Mouse (Mus musculus) limb, embryonic 14.5 days (tissue): ENCODE data around the gene Olfr1135. TPM values are rescaled to one million over a fixed set of nuclear protein-coding genes. Genes with fewer than 3 reads are reported as not detected.

ENCODE experiments used
- ATAC-seq: fragments of 200-750 bp; cut with Nextera tagmentation; 2 replicates; pipeline ENCODE4 v1.8.0; 2017; ENCODE audit warnings: low read depth, moderate number of reproducible peaks, moderate TSS enrichment; ENCODE audit not compliant: low FRiP score
- DNase-seq: peaks from one replicate; pipeline ENCODE4 v3.0.0-alpha.2; 2015; ENCODE audit warnings: low spot score
- H3K27ac ChIP-seq: fragments of 300-500 bp; sonication (generic); replicated peaks from 2 replicates; pipeline ENCODE4 v1.5.1; 2014; ENCODE audit warnings: low read depth, mild to moderate bottlenecking, low read length, moderate library complexity, mixed read lengths
- H3K27me3 ChIP-seq: fragments of 300-500 bp; sonication (generic); 2 replicates; pipeline ENCODE4 v1.6.1; 2014; ENCODE audit warnings: low read length, mixed read lengths; ENCODE audit not compliant: control insufficient read depth, insufficient read depth
- H3K36me3 ChIP-seq: fragments of 300-500 bp; sonication (generic); 2 replicates; pipeline ENCODE4 v1.6.1; 2014; ENCODE audit warnings: mild to moderate bottlenecking, low read length, moderate library complexity, mixed read lengths; ENCODE audit not compliant: control insufficient read depth, insufficient read depth
- H3K4me1 ChIP-seq: fragments of 300-500 bp; sonication (generic); 2 replicates; pipeline ENCODE4 v1.6.1; 2014; ENCODE audit warnings: antibody characterized with exemption, low read length, mixed read lengths; ENCODE audit not compliant: control insufficient read depth, insufficient read depth
- H3K4me2 ChIP-seq: fragments of 300-500 bp; sonication (generic); replicated peaks from 2 replicates; pipeline ENCODE4 v1.6.1; 2014; ENCODE audit warnings: low read depth, mild to moderate bottlenecking, low read length, moderate library complexity; ENCODE audit not compliant: severe bottlenecking
- H3K4me3 ChIP-seq: fragments of 300-500 bp; sonication (generic); replicated peaks from 2 replicates; pipeline ENCODE4 v1.5.1; 2014; ENCODE audit warnings: low read length
- H3K9ac ChIP-seq: fragments of 300-500 bp; sonication (generic); 2 replicates; pipeline ENCODE4 v1.6.1; 2014; ENCODE audit warnings: mild to moderate bottlenecking, low read depth, low read length, moderate library complexity; ENCODE audit not compliant: severe bottlenecking
- H3K9me3 ChIP-seq: fragments of 300-500 bp; sonication (generic); 2 replicates; pipeline ENCODE4 v1.6.1; 2016; ENCODE audit warnings: low read length; ENCODE audit not compliant: control insufficient read depth
- POLR2A ChIP-seq: fragments of 200-500 bp; IDR thresholded peaks from 2 replicates; pipeline ENCODE4 v1.8.0; 2012; ENCODE audit warnings: inconsistent platforms, mild to moderate bottlenecking, moderate library complexity, borderline replicate concordance; ENCODE audit not compliant: insufficient read depth, insufficient read length; ENCODE audit errors: extremely low read depth
- WGBS: fragments of 180-500 bp; shearing (Covaris S2); extraction: QIAGEN DNeasy Blood & Tissue Kit; methylation state at CpG from one replicate; pipeline ENCODE4 v1.1.7; 2014; 5-methylcytosine and 5-hydroxymethylcytosine counted together
- polyA plus RNA-seq, 2 experiments: library from polyadenylated mRNA; depleted of rRNA in 1 of 2; stranded (reverse) in 1 of 2; unstranded in 1 of 2; fragments of >200 nt; fragmentation: Nextera tagmentation in 1 of 2; extraction: Ambion mirVana in 1 of 2; gene quantifications; 2 replicates each; pipeline versions ENCODE4 v1.2.1 to v1.2.3; 2012 to 2014

Gene Olfr1135
- polyA plus RNA-seq (2012; rRNA removed) (not detected in 2 replicates), polyA plus RNA-seq (2014; fragmentation: Nextera tagmentation; extraction: Ambion mirVana) (not detected in 2 replicates)

GRCm38 (mm10) chr2:87673564-87673963 is at the start of gene Olfr1135:
Olfr1135 (minus strand) TSS chr2:87673664.
- Histone ChIP-seq H3K27ac (no peak within 1 kb of the TSS), H3K4me2 (no peak within 1 kb of the TSS), H3K36me3 (no peaks in the 10 kb centered on the region), H3K27me3 (no peaks in the 10 kb centered on the region), H3K9ac (no peak within 1 kb of the TSS), H3K9me3 (no peaks in the 10 kb centered on the region), H3K4me3 (no peak within 1 kb of the TSS), H3K4me1 (no peaks in the 10 kb centered on the region)
- 12% methylated on average over 1 of the region's 1 CpGs for WGBS
- no peak for TF ChIP-seq POLR2A
- no peak for ATAC-seq
- no peak for DNase-seq

- ATAC-seq (no peak), DNase-seq (no peak)
- H3K9ac ChIP-seq: no peak within 1 kb of the TSS
- H3K4me2 ChIP-seq: no peak within 1 kb of the TSS
- no peaks in the 10 kb centered on the region for H3K4me1 ChIP-seq
- H3K27ac ChIP-seq: no peak within 1 kb of the TSS
- H3K4me3 ChIP-seq: no peak within 1 kb of the TSS
- no peaks in the 10 kb centered on the region for H3K36me3 ChIP-seq
- H3K9me3 ChIP-seq: no peaks in the 10 kb centered on the region
- TF ChIP-seq POLR2A: no peak
- no peaks in the 10 kb centered on the region for H3K27me3 ChIP-seq
These were observed 39.6 kb upstream of the Olfr1135 start, which contains the start of gene Olfr1137 for GRCm38 (mm10) chr2:87713079-87713478. Olfr1137 (minus strand) TSS chr2:87713179.

- TF ChIP-seq POLR2A: no peak
- Histone ChIP-seq H3K36me3 (no peaks in the 10 kb centered on the region), H3K27ac (no peak within 1 kb of the TSS), H3K4me3 (no peak within 1 kb of the TSS), H3K9ac (no peak within 1 kb of the TSS), H3K4me2 (no peak within 1 kb of the TSS), H3K27me3 (no peaks in the 10 kb centered on the region), H3K9me3 (no peaks in the 10 kb centered on the region), H3K4me1 (no peaks in the 10 kb centered on the region)
- ATAC-seq (no peak), DNase-seq (no peak)
These were observed 20.4 kb upstream of the Olfr1135 start, which contains the start of gene Olfr1136 for GRCm38 (mm10) chr2:87693847-87694246. Olfr1136 (minus strand) TSS chr2:87693947.

- Histone ChIP-seq H3K4me3 (no peak within 1 kb of the TSS), H3K36me3 (no peaks in the 10 kb centered on the region), H3K4me2 (no peak within 1 kb of the TSS), H3K4me1 (no peaks in the 10 kb centered on the region), H3K9ac (no peak within 1 kb of the TSS), H3K27ac (no peak within 1 kb of the TSS), H3K27me3 (no peaks in the 10 kb centered on the region), H3K9me3 (no peaks in the 10 kb centered on the region)
- ATAC-seq (no peak), DNase-seq (no peak)
- no peak for TF ChIP-seq POLR2A
- WGBS: 77% methylated on average over 2 of the region's 2 CpGs
These were observed 15.1 kb downstream of the Olfr1135 start, which contains the start of gene Olfr1134 for GRCm38 (mm10) chr2:87658360-87658759. Olfr1134 (minus strand) TSS chr2:87658460.

GRCm38 (mm10) chr2:87647274-87647673 is 26.2 kb downstream of the Olfr1135 start, which contains the start of gene Olfr1133:
Olfr1133 (minus strand) TSS chr2:87647374.
- H3K27me3 ChIP-seq: no peaks in the 10 kb centered on the region

GRCm38 (mm10) chr2:87642441-87642840 is 31.0 kb downstream of the Olfr1135 start:
- Histone ChIP-seq H3K27ac (no peak overlapping the region), H3K4me1 (no peaks in the 10 kb centered on the region), H3K4me3 (no peak overlapping the region), H3K4me2 (no peak overlapping the region), H3K9me3 (no peaks in the 10 kb centered on the region), H3K27me3 (no peaks in the 10 kb centered on the region), H3K9ac (no peak overlapping the region), H3K36me3 (no peaks in the 10 kb centered on the region)
- DNase-seq (no peak), ATAC-seq (no peak)
- no peak for TF ChIP-seq POLR2A

More at GRCm38 (mm10) chr2:87647274-87647673, 26.2 kb downstream of the Olfr1135 start, which contains the start of gene Olfr1133:
- Histone ChIP-seq H3K36me3 (no peaks in the 10 kb centered on the region), H3K4me3 (no peak within 1 kb of the TSS), H3K9me3 (no peaks in the 10 kb centered on the region), H3K4me1 (no peaks in the 10 kb centered on the region), H3K4me2 (no peak within 1 kb of the TSS), H3K27ac (no peak within 1 kb of the TSS), H3K9ac (no peak within 1 kb of the TSS)
- ATAC-seq: no peak
- no peak for TF ChIP-seq POLR2A
- DNase-seq: no peak
